Mouse (Mus musculus) embryonic facial prominence, embryonic 13.5 days (tissue): ENCODE measurements around the gene Pknox2. TPM values are rescaled to one million over a fixed set of nuclear protein-coding genes. Genes with fewer than 3 reads are reported as not detected.

Source experiments
- ATAC-seq: fragments of 200-750 bp; cut with Nextera tagmentation; 2 replicates; pipeline ENCODE4 v1.8.0; 2017; ENCODE audit warnings: low read depth; ENCODE audit not compliant: insufficient number of reproducible peaks, insufficient read depth, low FRiP score, low TSS enrichment
- H3K27ac ChIP-seq: fragments of 300-500 bp; sonication (generic); 2 replicates; pipeline ENCODE4 v1.5.1; 2015; ENCODE audit warnings: moderate library complexity, mild to moderate bottlenecking, inconsistent platforms
- H3K27me3 ChIP-seq: fragments of 300-500 bp; sonication (generic); 2 replicates; pipeline ENCODE4 v1.6.1; 2015; ENCODE audit warnings: mild to moderate bottlenecking, inconsistent platforms
- H3K36me3 ChIP-seq: fragments of 300-500 bp; sonication (generic); 2 replicates; pipeline ENCODE4 v1.6.1; 2015; ENCODE audit warnings: mild to moderate bottlenecking, inconsistent platforms
- H3K4me1 ChIP-seq: fragments of 300-500 bp; sonication (generic); 2 replicates; pipeline ENCODE4 v1.6.1; 2015; ENCODE audit warnings: inconsistent platforms
- H3K4me2 ChIP-seq: fragments of 300-500 bp; sonication (generic); 2 replicates; pipeline ENCODE4 v1.6.1; 2015; ENCODE audit warnings: moderate library complexity, mild to moderate bottlenecking, inconsistent platforms
- H3K4me3 ChIP-seq: fragments of 300-500 bp; sonication (generic); 2 replicates; pipeline ENCODE4 v1.5.1; 2015; ENCODE audit warnings: mild to moderate bottlenecking, inconsistent platforms
- H3K9ac ChIP-seq: fragments of 300-500 bp; sonication (generic); 2 replicates; pipeline ENCODE4 v1.6.1; 2015; ENCODE audit warnings: mild to moderate bottlenecking, inconsistent platforms
- H3K9me3 ChIP-seq: fragments of 300-500 bp; sonication (generic); 2 replicates; pipeline ENCODE4 v1.6.1; 2016; ENCODE audit warnings: inconsistent platforms
- WGBS: fragments of 180-500 bp; shearing (Covaris S2); methylation state at CpG from one replicate; pipeline ENCODE4 v1.1.7; 2015; ENCODE audit warnings: mixed read lengths; 5-methylcytosine and 5-hydroxymethylcytosine counted together
- polyA plus RNA-seq: library from polyadenylated mRNA; unstranded; fragments of >200 nt; fragmentation: Nextera tagmentation; extraction: Ambion mirVana; gene quantifications from 2 replicates; pipeline ENCODE4 v1.2.1, GENCODE M21; 2015

Pknox2 gene
- polyA plus RNA-seq, 1 experiment from 2014 or later = 10.9 TPM

DNA sequence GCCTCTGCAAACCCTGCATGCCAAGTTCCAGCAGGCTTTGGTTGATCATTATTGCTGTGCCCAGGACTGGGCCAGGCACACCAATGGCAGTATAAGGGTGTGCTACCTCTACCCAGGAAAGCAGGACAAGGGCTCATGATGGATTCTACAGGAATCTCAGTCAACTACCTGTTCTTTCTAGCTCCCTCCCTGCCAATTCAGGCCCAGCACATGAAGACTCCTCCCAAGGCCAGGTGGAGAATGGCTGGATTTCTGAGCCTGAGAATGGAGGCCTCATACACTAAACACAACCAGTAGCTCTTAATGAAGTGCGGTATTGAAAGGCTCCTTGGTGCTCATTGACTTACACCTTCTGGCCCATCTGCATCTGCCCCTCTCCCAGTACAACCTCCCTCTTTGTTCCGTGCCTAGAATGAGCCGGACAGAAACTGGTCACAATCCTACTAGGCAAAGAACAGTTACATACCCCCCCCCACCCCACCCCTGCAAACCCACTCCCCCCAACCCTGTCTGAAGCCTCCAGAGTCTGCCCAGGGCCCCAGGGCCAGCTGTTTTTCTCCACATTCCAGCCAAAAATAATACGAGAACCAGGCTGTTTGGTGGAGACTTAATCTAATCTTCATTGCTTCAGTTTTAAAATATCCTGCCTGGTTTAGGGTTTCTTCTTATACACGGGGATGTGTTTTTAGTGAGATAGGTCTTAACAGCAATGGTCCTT, 6.6 kb downstream of the Pknox2 start:
- 16% methylated on average over 5 of the region's 5 CpGs for WGBS
- Histone ChIP-seq H3K4me2 (peak overlapping the region; percentile 5; the same call in 1 of the 2 replicates), H3K9ac (no peak overlapping the region), H3K27ac (peak overlapping the region; percentile 73), H3K4me3 (no peak overlapping the region), H3K9me3 (no peaks in the 10 kb centered on the region), H3K4me1 (peaks cover 85% of the 10 kb centered on the region), H3K27me3 (peaks cover 70% of the 10 kb centered on the region), H3K36me3 (no peaks in the 10 kb centered on the region)
- 0 out of 2 replicates have a peak, but pooled peaks have one; percentile 7 for ATAC-seq

- Histone ChIP-seq H3K27ac (peak overlapping the region; percentile 51; the same call in 1 of the 2 replicates), H3K9ac (0 out of 2 replicates have a peak overlapping the region, but pooled peaks have one; percentile 32), H3K9me3 (no peaks in the 10 kb centered on the region), H3K4me2 (peak overlapping the region; percentile 38), H3K27me3 (peaks cover 61% of the 10 kb centered on the region), H3K4me1 (peaks cover 77% of the 10 kb centered on the region), H3K4me3 (no peak overlapping the region), H3K36me3 (no peaks in the 10 kb centered on the region)
- WGBS = 1% methylated on average over 8 of the region's 8 CpGs
- ATAC-seq = peak; percentile 62; the same call in 1 of the 2 replicates
These were observed 7.7 kb downstream of the Pknox2 start for GRCm38 (mm10) chr9:37139514-37139913.

- no peak overlapping the region for H3K27ac ChIP-seq
- H3K9ac ChIP-seq = no peak overlapping the region
- peaks cover 55% of the 10 kb centered on the region for H3K27me3 ChIP-seq
- 22% methylated on average over 4 of the region's 4 CpGs for WGBS
- H3K36me3 ChIP-seq = no peaks in the 10 kb centered on the region
- H3K9me3 ChIP-seq = no peaks in the 10 kb centered on the region
- H3K4me1 ChIP-seq = peaks cover 71% of the 10 kb centered on the region
- peak overlapping the region; percentile 38; the same call in 1 of the 2 replicates for H3K4me2 ChIP-seq
- no peak overlapping the region for H3K4me3 ChIP-seq
- ATAC-seq = no peak
These were observed 8.3 kb downstream of the Pknox2 start for GRCm38 (mm10) chr9:37138883-37139282.

DNA sequence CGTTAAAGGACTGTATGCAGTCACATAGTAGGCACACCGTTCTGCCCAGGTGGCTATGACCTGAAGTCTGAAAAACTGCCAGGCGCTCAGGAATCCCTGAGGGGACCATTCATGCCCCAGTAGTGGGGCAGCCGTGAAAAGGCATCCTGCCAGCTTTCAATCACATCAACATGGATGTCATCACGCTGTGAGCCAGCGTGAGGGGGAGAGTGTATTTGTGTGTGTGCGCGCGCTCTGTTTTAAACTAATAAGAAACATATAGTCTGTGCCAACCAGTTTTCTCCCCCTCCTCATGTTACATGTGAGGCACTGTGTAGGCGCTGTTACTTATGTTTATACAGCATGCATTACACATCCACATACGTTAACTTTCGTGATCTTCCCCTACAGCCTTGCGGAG, 10.9 kb downstream of the Pknox2 start:
- peaks cover 44% of the 10 kb centered on the region for H3K27me3 ChIP-seq
- peaks cover 49% of the 10 kb centered on the region for H3K4me1 ChIP-seq
- WGBS = 29% methylated on average over 13 of the region's 13 CpGs
- no peak overlapping the region for H3K4me3 ChIP-seq
- peak overlapping the region; percentile 74 for H3K27ac ChIP-seq
- H3K9ac ChIP-seq = no peak overlapping the region
- H3K9me3 ChIP-seq = no peaks in the 10 kb centered on the region
- ATAC-seq = peak; percentile 54; the same call in 1 of the 2 replicates
- H3K36me3 ChIP-seq = no peaks in the 10 kb centered on the region
- H3K4me2 ChIP-seq = peak overlapping the region; percentile 34

DNA sequence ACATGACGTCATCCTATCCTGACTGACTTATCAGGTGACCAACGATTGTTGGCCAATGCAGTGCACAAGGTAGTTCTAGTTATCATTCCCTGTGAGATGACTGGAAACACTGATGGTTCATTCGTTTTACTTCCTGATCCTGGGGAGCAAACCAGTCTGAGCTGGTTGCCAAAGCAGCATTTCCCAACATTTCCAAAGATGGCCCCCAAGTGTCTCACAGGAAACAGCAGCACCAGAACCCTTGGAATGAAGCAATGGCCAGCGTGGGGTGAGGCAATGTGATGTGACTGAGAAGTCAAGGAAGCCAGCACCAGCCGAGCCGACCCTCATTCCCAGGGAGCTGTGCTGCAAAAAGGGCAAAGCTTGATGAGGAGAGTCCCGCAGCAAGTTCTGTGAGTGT, 13.7 kb downstream of the Pknox2 start:
- Histone ChIP-seq H3K4me2 (no peak overlapping the region), H3K9me3 (no peaks in the 10 kb centered on the region), H3K27ac (no peak overlapping the region), H3K4me1 (peaks cover 20% of the 10 kb centered on the region), H3K36me3 (no peaks in the 10 kb centered on the region), H3K27me3 (peaks cover 20% of the 10 kb centered on the region), H3K4me3 (no peak overlapping the region), H3K9ac (no peak overlapping the region)
- 88% methylated on average over 7 of the region's 7 CpGs for WGBS
- no peak for ATAC-seq

DNA sequence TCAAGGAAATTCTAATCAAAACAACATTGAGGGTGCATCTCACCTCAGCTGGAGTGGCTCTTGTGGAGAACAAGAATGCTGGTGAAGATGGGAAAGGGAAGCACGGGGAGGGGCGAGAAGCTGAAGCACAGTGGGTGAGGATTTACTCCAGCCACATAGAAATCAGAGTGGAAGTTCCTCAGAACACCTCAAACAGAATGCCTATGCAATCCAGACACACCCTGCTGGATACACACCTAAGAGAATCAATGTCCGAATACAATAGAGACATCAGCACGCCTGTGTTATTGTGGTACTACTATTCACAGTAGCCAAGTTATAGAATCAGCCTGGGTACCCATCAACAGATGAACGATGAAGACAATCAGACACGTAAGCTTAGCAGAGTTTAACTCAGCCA, 18.2 kb downstream of the Pknox2 start:
- H3K27ac ChIP-seq = no peak overlapping the region
- WGBS = 89% methylated on average over 6 of the region's 6 CpGs
- no peak overlapping the region for H3K4me3 ChIP-seq
- H3K27me3 ChIP-seq = peaks cover 16% of the 10 kb centered on the region
- H3K9ac ChIP-seq = no peak overlapping the region
- H3K36me3 ChIP-seq = no peaks in the 10 kb centered on the region
- H3K9me3 ChIP-seq = no peaks in the 10 kb centered on the region
- no peak for ATAC-seq
- peaks cover 3% of the 10 kb centered on the region; the same call in 1 of the 2 replicates for H3K4me1 ChIP-seq
- H3K4me2 ChIP-seq = no peak overlapping the region

- ATAC-seq = no peak
- Histone ChIP-seq H3K4me2 (no peak overlapping the region), H3K9ac (no peak overlapping the region), H3K36me3 (no peaks in the 10 kb centered on the region), H3K27me3 (peaks cover 18% of the 10 kb centered on the region), H3K27ac (no peak overlapping the region), H3K9me3 (no peaks in the 10 kb centered on the region), H3K4me1 (peaks cover 20% of the 10 kb centered on the region), H3K4me3 (no peak overlapping the region)
- WGBS = 85% methylated on average over 2 of the region's 2 CpGs
These were observed 21.0 kb downstream of the Pknox2 start for GRCm38 (mm10) chr9:37126197-37126596.

DNA sequence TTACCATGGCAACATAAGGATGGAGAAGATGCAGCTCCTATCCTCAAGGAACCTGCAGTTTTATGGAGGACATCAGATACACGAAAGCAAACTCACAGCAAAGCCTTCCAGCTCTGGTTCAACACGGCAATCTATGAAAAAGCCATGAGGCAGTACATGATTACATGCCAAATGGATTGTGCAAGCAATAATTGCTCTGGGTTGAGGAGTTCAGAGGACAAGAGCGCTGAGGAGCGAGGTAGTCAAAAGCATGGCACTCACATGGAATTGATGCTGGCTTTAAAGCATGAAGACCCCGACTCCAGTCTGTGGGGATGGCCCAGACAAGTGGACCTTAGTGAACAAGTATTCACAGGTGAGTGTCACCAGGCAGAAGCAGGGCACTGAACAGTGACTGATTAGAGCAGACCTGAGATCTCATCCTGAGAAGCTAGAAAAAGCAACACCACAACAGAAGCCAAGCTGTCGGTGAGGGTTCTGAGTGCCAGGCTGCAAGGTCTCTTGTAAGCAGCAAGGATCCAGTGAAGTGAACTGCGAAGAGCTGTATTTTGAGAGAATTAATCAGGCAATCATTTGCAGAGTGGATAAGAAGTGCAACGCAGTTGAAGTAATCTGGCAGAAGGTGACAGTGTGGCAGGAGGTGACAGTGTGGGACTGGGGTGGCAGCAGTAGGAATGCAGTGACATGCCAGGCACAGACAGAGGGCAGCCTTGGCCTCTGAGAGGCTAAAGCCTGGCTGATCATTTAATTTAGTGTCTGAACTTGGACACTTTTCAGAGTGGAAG, 22.3 kb downstream of the Pknox2 start:
- Histone ChIP-seq H3K4me2 (no peak overlapping the region), H3K4me1 (peaks cover 20% of the 10 kb centered on the region), H3K4me3 (no peak overlapping the region), H3K27ac (no peak overlapping the region), H3K36me3 (no peaks in the 10 kb centered on the region), H3K9me3 (no peaks in the 10 kb centered on the region), H3K27me3 (peaks cover 18% of the 10 kb centered on the region), H3K9ac (no peak overlapping the region)
- ATAC-seq = no peak
- 87% methylated on average over 8 of the region's 8 CpGs for WGBS

- no peak overlapping the region for H3K4me3 ChIP-seq
- no peak overlapping the region for H3K27ac ChIP-seq
- H3K4me2 ChIP-seq = no peak overlapping the region
- peaks cover 20% of the 10 kb centered on the region for H3K4me1 ChIP-seq
- H3K27me3 ChIP-seq = peaks cover 23% of the 10 kb centered on the region
- WGBS = 34% methylated on average over 7 of the region's 7 CpGs
- H3K36me3 ChIP-seq = no peaks in the 10 kb centered on the region
- no peak for ATAC-seq
- no peak overlapping the region for H3K9ac ChIP-seq
- H3K9me3 ChIP-seq = no peaks in the 10 kb centered on the region
These were observed 23.8 kb downstream of the Pknox2 start for GRCm38 (mm10) chr9:37123384-37123783.

DNA sequence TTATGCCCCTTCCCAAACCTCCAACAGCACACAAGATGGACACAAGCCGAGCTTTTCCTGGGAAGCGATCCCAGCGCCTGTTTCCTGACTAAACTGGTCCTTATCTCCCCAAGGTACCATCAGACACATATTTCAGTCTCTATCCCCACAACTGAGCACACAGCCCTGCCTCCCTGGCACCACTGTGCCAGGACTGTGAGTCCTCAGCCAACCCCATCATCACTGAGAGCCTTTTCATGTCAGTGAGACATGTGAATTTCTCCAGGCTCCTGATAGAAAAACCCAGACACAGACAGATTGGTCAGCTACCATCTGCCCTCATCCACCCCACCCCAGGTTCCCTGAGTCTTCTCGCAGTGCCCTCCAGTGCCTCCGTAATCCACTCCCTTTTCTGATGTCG, 24.2 kb downstream of the Pknox2 start:
- no peak for ATAC-seq
- H3K9me3 ChIP-seq = no peaks in the 10 kb centered on the region
- H3K4me2 ChIP-seq = no peak overlapping the region
- H3K27me3 ChIP-seq = peaks cover 23% of the 10 kb centered on the region
- H3K9ac ChIP-seq = no peak overlapping the region
- no peak overlapping the region for H3K4me3 ChIP-seq
- peaks cover 20% of the 10 kb centered on the region for H3K4me1 ChIP-seq
- no peak overlapping the region for H3K27ac ChIP-seq
- H3K36me3 ChIP-seq = no peaks in the 10 kb centered on the region
- WGBS = 65% methylated on average over 6 of the region's 6 CpGs

- H3K9me3 ChIP-seq = no peaks in the 10 kb centered on the region
- no peak overlapping the region for H3K4me3 ChIP-seq
- H3K4me1 ChIP-seq = peaks cover 20% of the 10 kb centered on the region
- H3K36me3 ChIP-seq = no peaks in the 10 kb centered on the region
- WGBS = 50% methylated on average over 1 of the region's 1 CpGs
- no peak overlapping the region for H3K4me2 ChIP-seq
- H3K27ac ChIP-seq = no peak overlapping the region
- ATAC-seq = no peak
- H3K9ac ChIP-seq = no peak overlapping the region
- H3K27me3 ChIP-seq = peaks cover 23% of the 10 kb centered on the region
These were observed 24.8 kb downstream of the Pknox2 start for GRCm38 (mm10) chr9:37122381-37122780.
